Mouse (Mus musculus): ENCODE data around the gene Dbn1.

- TF ChIP-seq POLR2A (IDR thresholded peaks at IDR 0.05; ENCODE audit: borderline replicate concordance, low read depth, low read length): no peak
- TF ChIP-seq CTCF (IDR thresholded peaks at IDR 0.05; ENCODE audit: low read depth, low read length): no peak
These were observed 20.0 kb upstream of the Dbn1 start for GRCm38 (mm10) chr13:55507877-55508276.

Measured in bone marrow macrophage, adult 2 months (primary cell).